Mouse (Mus musculus): ENCODE measurements around the gene Cstf3. TPM values are rescaled to one million over a fixed set of nuclear protein-coding genes. Genes with fewer than 3 reads are reported as not detected.

Cstf3 gene
- 33.1 TPM for polyA plus RNA-seq (2014; fragmentation: Illumina TruSeq; extraction: RNeasy Lipid Tissue Mini Kit (QIAGEN cat#74804); ENCODE audit: low read depth, low replicate concordance)

GRCm38 (mm10) chr2:104590068-104590828 lies at the start of gene Cstf3:
Cstf3 (plus strand) TSS chr2:104590523.

GRCm38 (mm10) chr2:104711585-104712485 lies 121.5 kb downstream of the Cstf3 start, which contains the start of gene Tcp11l1:
Tcp11l1 (minus strand) TSS chr2:104712169.

Other genes with a start within 250 kb of the Cstf3 start
- gene D430041D05Rik, start 179.5 kb upstream of the Cstf3 start, polyA plus RNA-seq (2014; fragmentation: Illumina TruSeq; extraction: RNeasy Lipid Tissue Mini Kit (QIAGEN cat#74804); ENCODE audit: low read depth, low replicate concordance), result not detected
- gene Hipk3, start 96.1 kb upstream of the Cstf3 start, polyA plus RNA-seq (2014; fragmentation: Illumina TruSeq; extraction: RNeasy Lipid Tissue Mini Kit (QIAGEN cat#74804); ENCODE audit: low read depth, low replicate concordance), result 48.6 TPM
- gene Tcp11l1, start 121.6 kb downstream of the Cstf3 start, polyA plus RNA-seq (2014; fragmentation: Illumina TruSeq; extraction: RNeasy Lipid Tissue Mini Kit (QIAGEN cat#74804); ENCODE audit: low read depth, low replicate concordance), result 7.3 TPM
- gene Pin1rt1, start 125.9 kb downstream of the Cstf3 start, polyA plus RNA-seq (2014; fragmentation: Illumina TruSeq; extraction: RNeasy Lipid Tissue Mini Kit (QIAGEN cat#74804); ENCODE audit: low read depth, low replicate concordance), result not detected
- 80.7 TPM for gene Depdc7, start 152.4 kb downstream of the Cstf3 start, polyA plus RNA-seq (2014; fragmentation: Illumina TruSeq; extraction: RNeasy Lipid Tissue Mini Kit (QIAGEN cat#74804); ENCODE audit: low read depth, low replicate concordance)
- gene Qser1, start 226.2 kb downstream of the Cstf3 start, polyA plus RNA-seq (2014; fragmentation: Illumina TruSeq; extraction: RNeasy Lipid Tissue Mini Kit (QIAGEN cat#74804); ENCODE audit: low read depth, low replicate concordance), result 11.7 TPM

All from liver, adult 10 weeks (tissue).